Comparison of ENCODE assay signal across 10 mouse cellular contexts in the genomic region with DNA sequence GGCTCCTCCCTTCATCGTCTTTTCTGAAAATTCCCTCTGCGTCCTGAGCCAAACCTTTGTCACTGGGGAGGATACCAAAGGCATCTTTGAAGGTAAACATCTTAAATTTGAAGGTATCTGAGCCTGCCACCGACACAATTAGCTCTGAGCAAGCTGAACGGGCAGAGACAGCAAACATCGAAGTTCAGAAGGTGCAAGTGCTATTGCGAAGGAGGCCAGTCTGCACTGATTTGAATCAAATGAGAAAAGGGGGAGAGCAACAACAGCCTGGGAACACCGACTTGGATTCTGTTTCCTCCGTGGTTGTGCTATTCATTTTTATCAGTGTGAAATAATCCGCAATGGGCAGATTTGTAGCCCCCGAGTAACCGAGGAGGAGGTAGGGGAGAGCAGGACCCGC.
DNase-seq lines count a peak whose midpoint lies in the region; ATAC-seq and TF ChIP-seq lines count a peak whose summit lies in the region.
"Had no signal": no experiment of that assay in that cellular context is flagged by ENCODE, and none has a peak within 500 bp of the region (broad histone marks: within the 10 kb centered on the region; RNA-seq: fewer than 3 reads in every experiment).

No protein-coding gene starts in this region.

- H3K79me2 ChIP-seq in heart, adult 2 months (replicated peaks; ENCODE audit: control insufficient read depth, insufficient read depth, low read length), result peaks cover 9% of the 10 kb centered on the region

- H3K27me3 ChIP-seq in heart, adult 2 months (ENCODE audit: control insufficient read depth, insufficient read depth, low read length), result no peaks in the 10 kb centered on the region
- H3K27me3 ChIP-seq in lung, postnatal 0 days (replicated peaks; ENCODE audit: insufficient read depth, low read length), result no peaks in the 10 kb centered on the region
- H3K27me3 ChIP-seq in intestine, embryonic 15.5 days (replicated peaks), result no peaks in the 10 kb centered on the region
- H3K27me3 ChIP-seq in stomach, embryonic 15.5 days (replicated peaks), result no peaks in the 10 kb centered on the region
- H3K27me3 ChIP-seq: heart, embryonic 13.5 days had no signal

- no peaks in the 10 kb centered on the region for H3K9me3 ChIP-seq in lung, postnatal 0 days (ENCODE audit: low read length)
- H3K9me3 ChIP-seq in intestine, embryonic 15.5 days, result no peaks in the 10 kb centered on the region
- H3K9me3 ChIP-seq in stomach, embryonic 15.5 days, result no peaks in the 10 kb centered on the region
- H3K9me3 ChIP-seq: heart, embryonic 13.5 days had no signal

- no peak overlapping the region for H3K9ac ChIP-seq in heart, adult 2 months (ENCODE audit: low read depth, low read length)
- no peak overlapping the region for H3K9ac ChIP-seq in lung, postnatal 0 days (replicated peaks; ENCODE audit: low read depth)
- no peak overlapping the region for H3K9ac ChIP-seq in intestine, embryonic 15.5 days
- H3K9ac ChIP-seq in stomach, embryonic 15.5 days, result no peak overlapping the region

- TF ChIP-seq EP300 in heart, adult 2 months (IDR thresholded peaks at IDR 0.05; ENCODE audit: insufficient read depth, low read depth, low read length), result no peak
- TF ChIP-seq EP300 in lung, postnatal 0 days (IDR thresholded peaks at IDR 0.05), result no peak

- no peak for DNase-seq in heart, adult 2 months
- DNase-seq in heart, postnatal 4 days, result no peak
- peak; percentile 21 for DNase-seq in lung, postnatal 0 days (ENCODE audit: low spot score)
- no peak for DNase-seq in lung, postnatal 14 days
- no peak for DNase-seq in left cerebral cortex, adult 8-10 months (ENCODE audit: low spot score in 2 of 2)

- WGBS in heart, adult 2 months, result 56% methylated on average over 12 of the region's 12 CpGs
- 59% methylated on average over 12 of the region's 12 CpGs for WGBS in lung, postnatal 0 days
- WGBS in intestine, embryonic 15.5 days, result 62% methylated on average over 12 of the region's 12 CpGs
- WGBS in stomach, embryonic 15.5 days, result 53% methylated on average over 12 of the region's 12 CpGs

- ATAC-seq in lung, postnatal 0 days, result no peak
- ATAC-seq in intestine, embryonic 15.5 days, result no peak
- no peak for ATAC-seq in stomach, embryonic 15.5 days (ENCODE audit: insufficient read depth, low FRiP score, low read depth)
- ATAC-seq in monocyte, adult 5-6 weeks (replicated peaks; ENCODE audit: insufficient number of reproducible peaks, low FRiP score, low TSS enrichment, poor library complexity, severe bottlenecking), result no peak

- no peak for TF ChIP-seq CTCF in heart, adult 2 months (IDR thresholded peaks at IDR 0.05)
- TF ChIP-seq CTCF in lung, postnatal 0 days (IDR thresholded peaks at IDR 0.05), result no peak

- intact Hi-C loops in heart, adult 2 months (cut with DNase I), result no loop called here

- H3K36me3 ChIP-seq in heart, adult 2 months (ENCODE audit: control insufficient read depth, insufficient read depth, low read length), result no peaks in the 10 kb centered on the region
- H3K36me3 ChIP-seq in lung, postnatal 0 days (ENCODE audit: insufficient read depth, low read length), result no peaks in the 10 kb centered on the region
- H3K36me3 ChIP-seq in intestine, embryonic 15.5 days, result no peaks in the 10 kb centered on the region
- H3K36me3 ChIP-seq in stomach, embryonic 15.5 days, result no peaks in the 10 kb centered on the region
- H3K36me3 ChIP-seq: heart, embryonic 13.5 days had no signal

- peak overlapping the region; percentile 28; the same call in 1 of the 2 replicates for H3K27ac ChIP-seq in heart, adult 2 months
- H3K27ac ChIP-seq in lung, postnatal 0 days (ENCODE audit: low read length), result peak overlapping the region; percentile 72
- no peak overlapping the region for H3K27ac ChIP-seq in intestine, embryonic 15.5 days
- 0 out of 2 replicates have a peak overlapping the region, but pooled peaks have one; percentile 11 for H3K27ac ChIP-seq in stomach, embryonic 15.5 days
- H3K27ac ChIP-seq: heart, embryonic 13.5 days; macrophage had no signal

- peak overlapping the region; percentile 56; the same call in 1 of the 2 replicates for H3K4me2 ChIP-seq in lung, postnatal 0 days (replicated peaks; ENCODE audit: low read depth, low read length)
- 0 out of 2 replicates have a peak overlapping the region, but pooled peaks have one; percentile 1 for H3K4me2 ChIP-seq in intestine, embryonic 15.5 days (replicated peaks)
- H3K4me2 ChIP-seq in stomach, embryonic 15.5 days, result no peak overlapping the region

- H3K4me1 ChIP-seq in heart, adult 2 months (ENCODE audit: control insufficient read depth, insufficient read depth, low read length), result peaks cover 7% of the 10 kb centered on the region
- peaks cover 4% of the 10 kb centered on the region; the same call in 1 of the 2 replicates for H3K4me1 ChIP-seq in lung, postnatal 0 days (ENCODE audit: insufficient read depth, low read depth, low read length)
- 0 out of 2 replicates have a peak, but pooled peaks cover 11% of the 10 kb centered on the region for H3K4me1 ChIP-seq in intestine, embryonic 15.5 days (replicated peaks)
- H3K4me1 ChIP-seq in stomach, embryonic 15.5 days, result peaks cover 19% of the 10 kb centered on the region

- H3K4me3 ChIP-seq in heart, adult 2 months, result peak overlapping the region; percentile 31; the same call in 1 of the 2 replicates
- no peak overlapping the region for H3K4me3 ChIP-seq in lung, postnatal 0 days (ENCODE audit: low read depth, low read length)
- H3K4me3 ChIP-seq in intestine, embryonic 15.5 days (replicated peaks), result no peak overlapping the region
- H3K4me3 ChIP-seq in stomach, embryonic 15.5 days (replicated peaks), result no peak overlapping the region

- TF ChIP-seq POLR2A in heart, adult 2 months (IDR thresholded peaks at IDR 0.05; ENCODE audit: insufficient read depth, low read depth, low read length), result no peak
